Mouse (Mus musculus) layer of hippocampus, adult 11-12 months (tissue): ENCODE measurements around the gene Cd83.

ENCODE experiments used
- DNase-seq: peaks from one replicate; pipeline ENCODE4 v3.0.0; 2022; ENCODE audit warnings: low spot score

Gene Cd83

GRCm38 (mm10) chr13:43806371-43807271, 22.0 kb downstream of the Cd83 start:
- no peak for DNase-seq

GRCm38 (mm10) chr13:43807272-43807675, 22.7 kb downstream of the Cd83 start:
- DNase-seq, result no peak

GRCm38 (mm10) chr13:43810621-43811020, 26.0 kb downstream of the Cd83 start:
- no peak for DNase-seq

GRCm38 (mm10) chr13:43811835-43812234, 27.3 kb downstream of the Cd83 start:
- no peak for DNase-seq

- DNase-seq, result no peak
Observed at GRCm38 (mm10) chr13:43813431-43813830, 28.9 kb downstream of the Cd83 start.

GRCm38 (mm10) chr13:43817461-43817860, 32.9 kb downstream of the Cd83 start:
- no peak for DNase-seq

- DNase-seq, result no peak
Observed at GRCm38 (mm10) chr13:43818307-43819019, 33.9 kb downstream of the Cd83 start.

GRCm38 (mm10) chr13:43819020-43819310, 34.4 kb downstream of the Cd83 start:
- no peak for DNase-seq

- no peak for DNase-seq
Observed at GRCm38 (mm10) chr13:43820071-43820470, 35.5 kb downstream of the Cd83 start.

- no peak for DNase-seq
Observed at GRCm38 (mm10) chr13:43822306-43822705, 37.7 kb downstream of the Cd83 start.

GRCm38 (mm10) chr13:43828648-43829047, 44.1 kb downstream of the Cd83 start:
- DNase-seq, result no peak

GRCm38 (mm10) chr13:43830892-43831673, 46.5 kb downstream of the Cd83 start:
- no peak for DNase-seq

- DNase-seq, result no peak
Observed at GRCm38 (mm10) chr13:43832731-43833130, 48.2 kb downstream of the Cd83 start.

GRCm38 (mm10) chr13:43836376-43836775, 51.8 kb downstream of the Cd83 start:
- DNase-seq, result no peak

GRCm38 (mm10) chr13:43837812-43838211, 53.2 kb downstream of the Cd83 start:
- DNase-seq, result no peak

- peak; percentile 15 for DNase-seq
Observed at GRCm38 (mm10) chr13:43845151-43845550, 60.6 kb downstream of the Cd83 start.

- no peak for DNase-seq
Observed at GRCm38 (mm10) chr13:43847186-43847585, 62.6 kb downstream of the Cd83 start.

- DNase-seq, result no peak
Observed at GRCm38 (mm10) chr13:43849816-43850215, 65.2 kb downstream of the Cd83 start.

GRCm38 (mm10) chr13:43851108-43851507, 66.5 kb downstream of the Cd83 start:
- DNase-seq, result no peak
